Comparison of ENCODE assay signal across 8 mouse cellular contexts in the genomic region with DNA sequence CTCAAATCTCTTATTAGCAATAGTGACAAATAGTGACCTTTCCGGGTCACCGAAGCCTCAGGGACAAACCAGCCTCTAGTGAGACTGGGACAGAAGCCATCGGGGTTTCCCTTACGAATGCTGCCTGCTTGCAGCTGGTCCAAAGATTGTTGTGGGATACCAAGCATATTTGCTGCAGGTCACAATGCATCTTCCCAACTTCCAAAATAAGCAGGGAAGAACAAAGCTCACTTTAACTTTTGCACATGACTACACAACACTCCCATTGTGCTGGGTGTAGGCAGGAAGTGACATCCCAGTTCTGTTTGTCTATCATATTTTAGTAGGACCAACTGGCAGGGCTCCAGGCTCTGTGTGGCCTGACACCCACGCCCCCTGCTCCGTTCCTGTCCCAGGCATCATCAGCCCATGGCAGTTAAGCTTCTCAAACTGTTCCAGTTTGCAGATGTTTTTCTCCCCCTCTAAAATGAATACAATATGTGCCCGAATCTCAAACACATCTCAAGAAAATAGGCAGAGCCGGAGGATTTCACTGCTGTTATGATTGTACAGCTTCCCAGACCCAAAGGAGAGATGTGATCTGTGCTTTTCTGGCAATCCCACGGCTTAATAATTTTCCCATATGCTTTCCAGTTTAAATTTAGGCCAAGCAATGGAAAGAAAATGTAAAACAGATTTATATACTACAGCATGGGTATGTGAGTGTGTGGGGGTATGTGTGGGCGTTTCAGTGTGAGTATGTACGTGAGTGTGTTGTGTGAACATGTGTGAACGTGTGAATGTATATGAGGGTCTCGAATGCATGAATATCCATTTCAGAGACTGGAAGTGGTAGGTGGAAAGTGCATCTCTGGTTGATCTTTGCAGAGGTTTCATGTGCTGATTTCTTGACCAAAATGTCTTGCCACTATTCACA. TPM values are rescaled to one million over a fixed set of nuclear protein-coding genes. Genes with fewer than 3 reads are reported as not detected.
DNase-seq lines count a peak whose midpoint lies in the region; ATAC-seq and TF ChIP-seq lines count a peak whose summit lies in the region.
"Had no signal": no experiment of that assay in that cellular context is flagged by ENCODE, and none has a peak within 500 bp of the region (broad histone marks: within the 10 kb centered on the region; RNA-seq: fewer than 3 reads in every experiment).

No protein-coding gene starts in this region.

- no peaks in the 10 kb centered on the region for H3K4me1 ChIP-seq in kidney, postnatal 0 days (replicated peaks; ENCODE audit: insufficient read depth, low read length)
- no peaks in the 10 kb centered on the region for H3K4me1 ChIP-seq in kidney, embryonic 14.5 days (ENCODE audit: control insufficient read depth, insufficient read depth, low read length)
- no peaks in the 10 kb centered on the region; the same call in 1 of the 2 replicates for H3K4me1 ChIP-seq in embryonic facial prominence, embryonic 11.5 days (ENCODE audit: control insufficient read depth, insufficient read depth, low read length)
- no peaks in the 10 kb centered on the region for H3K4me1 ChIP-seq in thymus, adult 2 months (replicated peaks; ENCODE audit: control insufficient read depth, insufficient read depth, low read length)

- H3K27me3 ChIP-seq in kidney, postnatal 0 days (ENCODE audit: insufficient read depth, low read length): no peaks in the 10 kb centered on the region
- H3K27me3 ChIP-seq in kidney, embryonic 14.5 days (ENCODE audit: control insufficient read depth, insufficient read depth, low read length): no peaks in the 10 kb centered on the region
- no peaks in the 10 kb centered on the region for H3K27me3 ChIP-seq in embryonic facial prominence, embryonic 11.5 days (ENCODE audit: control insufficient read depth, insufficient read depth, low read length)
- H3K27me3 ChIP-seq in thymus, adult 2 months (ENCODE audit: control insufficient read depth, insufficient read depth, low read length): no peaks in the 10 kb centered on the region
- H3K27me3 ChIP-seq: liver, embryonic 13.5 days had no signal

- H3K4me3 ChIP-seq in kidney, postnatal 0 days (replicated peaks; ENCODE audit: low read depth, low read length): no peak overlapping the region
- H3K4me3 ChIP-seq in kidney, embryonic 14.5 days (ENCODE audit: low read length): no peak overlapping the region
- no peak overlapping the region for H3K4me3 ChIP-seq in embryonic facial prominence, embryonic 11.5 days (ENCODE audit: low read depth, low read length)
- no peak overlapping the region for H3K4me3 ChIP-seq in thymus, adult 2 months (ENCODE audit: control insufficient read depth, insufficient read depth, low read length)
- H3K4me3 ChIP-seq: liver, embryonic 13.5 days had no signal

- peak; percentile 45 for DNase-seq in kidney, postnatal 0 days (ENCODE audit: low spot score)
- DNase-seq in embryonic facial prominence, embryonic 11.5 days (ENCODE audit: low spot score): peak; percentile 71
- peak; percentile 38 to 75 for DNase-seq in gastrocnemius, postnatal 4 days (ENCODE audit: low spot score in 2 of 2)
- peak; percentile 10 to 23 for DNase-seq in right cerebral cortex, adult 2 months (ENCODE audit: low spot score in 2 of 2)
- no peak for DNase-seq in thymus, adult 2 months
- DNase-seq: liver, embryonic 13.5 days had no signal

- TF ChIP-seq POLR2A in thymus, adult 2 months (IDR thresholded peaks at IDR 0.05; ENCODE audit: control insufficient read depth, extremely low read depth, insufficient read depth, low read length, poor library complexity): no peak

- 64% methylated on average over 13 of the region's 13 CpGs for WGBS in kidney, postnatal 0 days
- WGBS in kidney, embryonic 14.5 days: 72% methylated on average over 13 of the region's 13 CpGs
- 52% methylated on average over 13 of the region's 13 CpGs for WGBS in embryonic facial prominence, embryonic 11.5 days
- 91% methylated on average over 13 of the region's 13 CpGs for WGBS in thymus, adult 2 months

- peak overlapping the region; percentile 13; the same call in 1 of the 2 replicates for H3K27ac ChIP-seq in kidney, postnatal 0 days
- H3K27ac ChIP-seq in kidney, embryonic 14.5 days (ENCODE audit: low read depth, low read length): no peak overlapping the region
- H3K27ac ChIP-seq in embryonic facial prominence, embryonic 11.5 days (replicated peaks; ENCODE audit: low read depth, low read length): no peak overlapping the region
- no peak overlapping the region for H3K27ac ChIP-seq in thymus, adult 2 months (ENCODE audit: control insufficient read depth, insufficient read depth, low read length)
- H3K27ac ChIP-seq: liver, embryonic 13.5 days had no signal

- H3K9ac ChIP-seq in kidney, postnatal 0 days (ENCODE audit: low read depth, low read length): no peak overlapping the region
- H3K9ac ChIP-seq in kidney, embryonic 14.5 days (ENCODE audit: low read depth, low read length): no peak overlapping the region
- no peak overlapping the region for H3K9ac ChIP-seq in embryonic facial prominence, embryonic 11.5 days (replicated peaks; ENCODE audit: low read length)
- H3K9ac ChIP-seq: liver, embryonic 13.5 days had no signal

- H3K36me3 ChIP-seq in kidney, postnatal 0 days (ENCODE audit: insufficient read depth, low read length): no peaks in the 10 kb centered on the region
- H3K36me3 ChIP-seq in kidney, embryonic 14.5 days (ENCODE audit: control insufficient read depth, insufficient read depth, low read length): no peaks in the 10 kb centered on the region; the same call in 1 of the 2 replicates
- H3K36me3 ChIP-seq in embryonic facial prominence, embryonic 11.5 days (replicated peaks; ENCODE audit: control insufficient read depth, insufficient read depth, low read depth, low read length): no peaks in the 10 kb centered on the region
- H3K36me3 ChIP-seq in thymus, adult 2 months (ENCODE audit: control insufficient read depth, insufficient read depth, low read length): no peaks in the 10 kb centered on the region
- H3K36me3 ChIP-seq: liver, embryonic 13.5 days had no signal

- no peak overlapping the region for H3K4me2 ChIP-seq in kidney, postnatal 0 days (ENCODE audit: low read length)
- no peak overlapping the region for H3K4me2 ChIP-seq in kidney, embryonic 14.5 days (replicated peaks; ENCODE audit: low read depth, low read length)
- H3K4me2 ChIP-seq in embryonic facial prominence, embryonic 11.5 days (ENCODE audit: low read depth, low read length): no peak overlapping the region
- H3K4me2 ChIP-seq: liver, embryonic 13.5 days had no signal

- H3K9me3 ChIP-seq in kidney, postnatal 0 days (replicated peaks; ENCODE audit: low read length): no peaks in the 10 kb centered on the region
- H3K9me3 ChIP-seq in kidney, embryonic 14.5 days (ENCODE audit: control insufficient read depth, low read length): no peaks in the 10 kb centered on the region
- H3K9me3 ChIP-seq in embryonic facial prominence, embryonic 11.5 days (replicated peaks; ENCODE audit: control insufficient read depth, low read length): no peaks in the 10 kb centered on the region
- H3K9me3 ChIP-seq: liver, embryonic 13.5 days had no signal

- no peak for ATAC-seq in kidney, postnatal 0 days (replicated peaks; ENCODE audit: low FRiP score, low read depth)
- ATAC-seq in kidney, embryonic 14.5 days (ENCODE audit: low FRiP score, low TSS enrichment): no peak
- ATAC-seq in embryonic facial prominence, embryonic 11.5 days (replicated peaks; ENCODE audit: insufficient number of reproducible peaks, low FRiP score, low TSS enrichment, low read depth): peak; percentile 65; the same call in 1 of the 2 replicates
- no peak for ATAC-seq in megakaryocyte progenitor cell, adult 5-6 weeks (replicated peaks; ENCODE audit: poor library complexity)

- no peak for TF ChIP-seq CTCF in kidney, postnatal 0 days (IDR thresholded peaks at IDR 0.05; ENCODE audit: low read depth)
- no peak for TF ChIP-seq CTCF in thymus, adult 2 months (IDR thresholded peaks at IDR 0.05; ENCODE audit: borderline replicate concordance, control insufficient read depth, extremely low read depth, insufficient read depth, low read length, poor library complexity)

RNA-seq across cellular contexts. Expression of a gene that starts 55.5 kb away (rescaled TPM):
- 0.42 and 0.71 TPM in 2 replicates for polyA plus RNA-seq in kidney, postnatal 0 days (2015; fragmentation: Nextera tagmentation; extraction: Ambion mirVana)
- 1.7 and 2.3 TPM in 2 replicates for polyA plus RNA-seq in kidney, embryonic 14.5 days (2014; fragmentation: Nextera tagmentation; extraction: Ambion mirVana)
- 1.9 and 2.4 TPM in 2 replicates for polyA plus RNA-seq in embryonic facial prominence, embryonic 11.5 days (2014; fragmentation: Nextera tagmentation; extraction: Ambion mirVana)
- total RNA-seq in gastrocnemius, postnatal 4 days (2021): 1 to 10 TPM; 2.2 to 2.5 TPM
- 2.3 and 4.1 TPM in 2 replicates for polyA plus RNA-seq in thymus, adult 2 months (2012; rRNA removed)
- total RNA-seq in megakaryocyte progenitor cell, adult 5-6 weeks (2015): 7.6 and 12.7 TPM in 2 replicates
- 8.1 and 10.3 TPM in 2 replicates for total RNA-seq in megakaryocyte progenitor cell, adult 5-6 weeks (2017)
